Mouse (Mus musculus) bone marrow, adult 2 months (tissue): ENCODE data around the gene Hist2h2aa2. TPM values are rescaled to one million over a fixed set of nuclear protein-coding genes. Genes with fewer than 3 reads are reported as not detected.
"Not testable (repeated sequence)": the region's sequence is repeated elsewhere in the genome, so short reads cannot be mapped to it uniquely, and the experiment has no call there.

ENCODE experiments used
- H3K27ac ChIP-seq: fragments of 200-500 bp; 2 replicates; pipeline ENCODE4 v1.5.1; 2012; ENCODE audit warnings: low read depth, mild to moderate bottlenecking, control low read depth, inconsistent platforms, low read length; ENCODE audit not compliant: control insufficient read depth, poor library complexity, insufficient read depth
- H3K4me1 ChIP-seq: fragments of 200-500 bp; 2 replicates; pipeline ENCODE4 v1.6.1; 2011; ENCODE audit warnings: low read length; ENCODE audit not compliant: control insufficient read depth, insufficient read depth
- H3K4me3 ChIP-seq: fragments of 200-500 bp; replicated peaks from 2 replicates; pipeline ENCODE3; 2011; ENCODE audit warnings: mild to moderate bottlenecking, low read depth, low read length, control low read depth; ENCODE audit not compliant: control insufficient read depth
- CTCF ChIP-seq: fragments of 200-500 bp; IDR thresholded peaks from 2 replicates; pipeline ENCODE4 v1.5.1; 2011; ENCODE audit warnings: low read length, control low read depth; ENCODE audit not compliant: control insufficient read depth, insufficient read depth
- POLR2A ChIP-seq: fragments of 200-500 bp; IDR thresholded peaks from 2 replicates; pipeline ENCODE4 v1.6.1; 2011; ENCODE audit warnings: low read depth, mild to moderate bottlenecking, control low read depth, low read length, borderline replicate concordance; ENCODE audit not compliant: control insufficient read depth
- WGBS: fragments of 180-500 bp; shearing (Covaris S2); methylation state at CpG from one replicate; pipeline ENCODE4 v1.1.7; 2018; 5-methylcytosine and 5-hydroxymethylcytosine counted together
- polyA plus RNA-seq: library from polyadenylated mRNA; stranded (reverse); fragments of >200 nt; gene quantifications from 2 replicates; pipeline ENCODE4 v1.2.4, GENCODE M21; 2011; ENCODE audit warnings: low replicate concordance; ENCODE audit not compliant: missing spikeins, insufficient read depth, insufficient read length

Gene Hist2h2aa2
- 80.4 and 139 TPM in 2 replicates for polyA plus RNA-seq

GRCm38 (mm10) chr3:96239949-96240798 lies at the start of gene Hist2h2aa2:
Gene Hist2h2aa2 (minus strand): TSS chr3:96240276.
- H3K27ac ChIP-seq = peak within 1 kb of the TSS; percentile 95
- WGBS = 2% methylated on average over 44 of the region's 85 CpGs
- H3K4me1 ChIP-seq = not testable (repeated sequence)
- H3K4me3 ChIP-seq = peak within 1 kb of the TSS; percentile 76
- peak; percentile 64 for TF ChIP-seq POLR2A

GRCm38 (mm10) chr3:96289201-96289600 lies 49.1 kb upstream of the Hist2h2aa2 start:
- TF ChIP-seq CTCF (no peak), POLR2A (no peak)
- WGBS = 83% methylated on average over 3 of the region's 3 CpGs
- Histone ChIP-seq H3K4me1 (peaks cover 1% of the 10 kb centered on the region; the same call in 1 of the 2 replicates), H3K27ac (no peak overlapping the region), H3K4me3 (no peak overlapping the region)

- H3K4me1 ChIP-seq, H3K27ac ChIP-seq, H3K4me3 ChIP-seq: not testable (repeated sequence)
- peak; percentile 64; the same call in 1 of the 2 replicates for TF ChIP-seq CTCF
- 93% methylated on average over 11 of the region's 11 CpGs for WGBS
Observed at GRCm38 (mm10) chr3:96287334-96287733, 47.3 kb upstream of the Hist2h2aa2 start.

GRCm38 (mm10) chr3:96284457-96284856 lies 44.4 kb upstream of the Hist2h2aa2 start:
- TF ChIP-seq POLR2A = no peak
- TF ChIP-seq CTCF = no peak
- H3K4me3 ChIP-seq = no peak overlapping the region
- no peak overlapping the region for H3K27ac ChIP-seq
- WGBS = 17% methylated on average over 4 of the region's 4 CpGs
- 0 out of 2 replicates have a peak, but pooled peaks cover 1% of the 10 kb centered on the region for H3K4me1 ChIP-seq

- H3K4me3 ChIP-seq = no peak overlapping the region
- no peaks in the 10 kb centered on the region; the same call in 1 of the 2 replicates for H3K4me1 ChIP-seq
- H3K27ac ChIP-seq = no peak overlapping the region
- TF ChIP-seq CTCF (no peak), POLR2A (no peak)
- WGBS = 83% methylated on average over 6 of the region's 6 CpGs
Observed at GRCm38 (mm10) chr3:96280660-96281059, 40.6 kb upstream of the Hist2h2aa2 start.

GRCm38 (mm10) chr3:96277800-96278624 lies 37.9 kb upstream of the Hist2h2aa2 start:
- TF ChIP-seq POLR2A (peak; percentile 43; the same call in 1 of the 2 replicates), CTCF (peak; percentile 93)
- under 1% methylated on average over 49 of the region's 49 CpGs for WGBS
- Histone ChIP-seq H3K4me3 (peak overlapping the region; percentile 66), H3K27ac (peak overlapping the region; percentile 56), H3K4me1 (no peaks in the 10 kb centered on the region; the same call in 1 of the 2 replicates)

- TF ChIP-seq POLR2A = no peak
- TF ChIP-seq CTCF = 0 out of 2 replicates have a peak, but pooled peaks have one; percentile 14
- Histone ChIP-seq H3K4me3 (peak overlapping the region; percentile 66), H3K4me1 (no peaks in the 10 kb centered on the region; the same call in 1 of the 2 replicates), H3K27ac (peak overlapping the region; percentile 56)
- WGBS = 13% methylated on average over 8 of the region's 8 CpGs
Observed at GRCm38 (mm10) chr3:96277428-96277799, 37.3 kb upstream of the Hist2h2aa2 start.
